ENCODE assay signal across 15 mouse cellular contexts in the genomic region with DNA sequence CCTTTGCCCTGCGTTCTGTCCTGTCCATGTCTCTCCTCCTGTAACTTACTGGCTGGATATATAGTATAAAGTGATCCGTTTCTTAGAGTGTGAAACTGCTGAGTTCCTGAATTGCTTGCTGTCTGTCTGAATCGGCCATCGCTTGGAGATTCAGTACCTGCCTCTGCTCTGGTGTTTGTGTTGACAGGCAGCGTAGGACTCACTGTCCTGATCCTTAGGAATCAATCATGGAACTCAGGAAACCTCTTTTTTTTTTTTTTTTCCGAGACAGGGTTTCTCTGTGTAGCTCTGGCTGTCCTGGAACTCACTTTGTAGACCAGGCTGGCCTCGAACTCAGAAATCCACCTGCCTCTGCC. TPM values are rescaled to one million over a fixed set of nuclear protein-coding genes. Genes with fewer than 3 reads are reported as not detected.
DNase-seq lines count a peak whose midpoint lies in the region; ATAC-seq and TF ChIP-seq lines count a peak whose summit lies in the region.
"Had no signal": no experiment of that assay in that cellular context is flagged by ENCODE, and none has a peak within 500 bp of the region (broad histone marks: within the 10 kb centered on the region; RNA-seq: fewer than 3 reads in every experiment).

No protein-coding gene starts in this region.

- 23% methylated on average over 7 of the region's 7 CpGs for WGBS in heart, embryonic 10.5 days
- 61% methylated on average over 7 of the region's 7 CpGs for WGBS in kidney, adult 2 months
- 59% methylated on average over 7 of the region's 7 CpGs for WGBS in liver, embryonic 13.5 days (ENCODE audit: insufficient replicate concordance)

- H3K9me3 ChIP-seq in heart, embryonic 10.5 days, result no peaks in the 10 kb centered on the region
- no peaks in the 10 kb centered on the region for H3K9me3 ChIP-seq in ES-Bruce4 (replicated peaks; ENCODE audit: control insufficient read depth, insufficient read depth, low read length, poor library complexity, severe bottlenecking)
- no peaks in the 10 kb centered on the region for H3K9me3 ChIP-seq in liver, embryonic 13.5 days (replicated peaks)

- no peak for TF ChIP-seq EP300 in ES-Bruce4 (IDR thresholded peaks at IDR 0.05; ENCODE audit: insufficient read depth, low read depth, low read length)

- TF ChIP-seq CTCF in kidney, adult 2 months (conservative IDR thresholded peaks at IDR 0.05; ENCODE audit: insufficient read depth, insufficient read length, low read depth, low read length), result no peak
- no peak for TF ChIP-seq CTCF in ES-Bruce4 (IDR thresholded peaks at IDR 0.05; ENCODE audit: low read depth, low read length)
- TF ChIP-seq CTCF in left cerebral cortex, adult 2 months (IDR thresholded peaks at IDR 0.05), result no peak

- DNase-seq in heart, embryonic 10.5 days (ENCODE audit: low spot score), result no peak
- no peak for DNase-seq in heart, adult 9 months (ENCODE audit: low spot score in 2 of 2)
- no peak for DNase-seq in kidney, adult 2 months
- DNase-seq in kidney, postnatal 4 days, result no peak
- DNase-seq in liver, embryonic 13.5 days, result no peak
- DNase-seq in cerebellum, postnatal 25 days, result no peak
- DNase-seq in left cerebral cortex, adult 2 months (ENCODE audit: extremely low spot score in 1 of 2, low spot score in 2 of 2), result no peak
- DNase-seq: adrenal gland, postnatal 14 days; cerebellum, adult 9-10 months; gastrocnemius, postnatal 36 days had no signal

- H3K4me1 ChIP-seq in heart, embryonic 10.5 days, result peaks cover 40% of the 10 kb centered on the region
- peaks cover 19% of the 10 kb centered on the region; the same call in 1 of the 2 replicates for H3K4me1 ChIP-seq in kidney, adult 2 months (ENCODE audit: control insufficient read depth, insufficient read depth, low read length)
- H3K4me1 ChIP-seq in ES-Bruce4 (ENCODE audit: control insufficient read depth, insufficient read depth, low read length), result peaks cover 2% of the 10 kb centered on the region
- peaks cover 33% of the 10 kb centered on the region for H3K4me1 ChIP-seq in liver, embryonic 13.5 days (replicated peaks)

- H3K9ac ChIP-seq in ES-Bruce4 (ENCODE audit: low read depth, poor library complexity, severe bottlenecking), result no peak overlapping the region
- no peak overlapping the region for H3K9ac ChIP-seq in liver, embryonic 13.5 days
- H3K9ac ChIP-seq: limb, embryonic 13.5 days had no signal

- no peaks in the 10 kb centered on the region; the same call in 1 of the 2 replicates for H3K36me3 ChIP-seq in heart, embryonic 10.5 days
- no peaks in the 10 kb centered on the region for H3K36me3 ChIP-seq in kidney, adult 2 months (ENCODE audit: control insufficient read depth, insufficient read depth, low read length)
- H3K36me3 ChIP-seq in ES-Bruce4 (ENCODE audit: control insufficient read depth, insufficient read depth, low read length, poor library complexity, severe bottlenecking), result no peaks in the 10 kb centered on the region
- H3K36me3 ChIP-seq in liver, embryonic 13.5 days, result no peaks in the 10 kb centered on the region
- H3K36me3 ChIP-seq: limb, embryonic 13.5 days had no signal

- no peak for ATAC-seq in liver, embryonic 13.5 days (ENCODE audit: low read depth)
- ATAC-seq: hindbrain, postnatal 0 days had no signal

- no peaks in the 10 kb centered on the region for H3K27me3 ChIP-seq in heart, embryonic 10.5 days (ENCODE audit: insufficient read depth, poor library complexity, severe bottlenecking)
- no peaks in the 10 kb centered on the region for H3K27me3 ChIP-seq in kidney, adult 2 months (replicated peaks; ENCODE audit: control insufficient read depth, insufficient read depth, low read length)
- no peaks in the 10 kb centered on the region for H3K27me3 ChIP-seq in ES-Bruce4 (ENCODE audit: control insufficient read depth, insufficient read depth, low read length, poor library complexity, severe bottlenecking)
- peaks cover 11% of the 10 kb centered on the region; the same call in 1 of the 2 replicates for H3K27me3 ChIP-seq in liver, embryonic 13.5 days
- H3K27me3 ChIP-seq: limb, embryonic 13.5 days had no signal

- peak overlapping the region; percentile 48 for H3K4me2 ChIP-seq in liver, embryonic 13.5 days
- H3K4me2 ChIP-seq: limb, embryonic 13.5 days had no signal

- TF ChIP-seq POLR2A in kidney, adult 2 months (IDR thresholded peaks at IDR 0.05; ENCODE audit: low read depth, low read length), result no peak
- no peak for TF ChIP-seq POLR2A in ES-Bruce4 (IDR thresholded peaks at IDR 0.05; ENCODE audit: insufficient read depth, low read length)

- peak overlapping the region; percentile 83 for H3K27ac ChIP-seq in heart, embryonic 10.5 days
- peak overlapping the region; percentile 54 for H3K27ac ChIP-seq in kidney, adult 2 months (ENCODE audit: insufficient read depth, low read depth, low read length)
- H3K27ac ChIP-seq in ES-Bruce4 (ENCODE audit: insufficient read depth, low read length), result peak overlapping the region; percentile 35; the same call in 1 of the 2 replicates
- H3K27ac ChIP-seq in liver, embryonic 13.5 days, result peak overlapping the region; percentile 73
- no peak overlapping the region for H3K27ac ChIP-seq in left cerebral cortex, adult 2 months
- H3K27ac ChIP-seq: hindbrain, postnatal 0 days; limb, embryonic 13.5 days had no signal

- intact Hi-C loops in left cerebral cortex, adult 2 months (cut with DNase I), result no loop called here

- H3K4me3 ChIP-seq in heart, embryonic 10.5 days, result peak overlapping the region; percentile 10; the same call in 1 of the 2 replicates
- no peak overlapping the region for H3K4me3 ChIP-seq in kidney, adult 2 months (ENCODE audit: insufficient read depth, low read depth, low read length)
- peak overlapping the region; percentile 16; the same call in 1 of the 2 replicates for H3K4me3 ChIP-seq in ES-Bruce4 (ENCODE audit: low read depth, low read length)
- H3K4me3 ChIP-seq in liver, embryonic 13.5 days (replicated peaks), result no peak overlapping the region
- H3K4me3 ChIP-seq in left cerebral cortex, adult 2 months, result no peak overlapping the region
- H3K4me3 ChIP-seq: limb, embryonic 13.5 days had no signal

RNA-seq across cellular contexts. Expression of gene Eef1a1, which starts 17.7 kb away (rescaled TPM):
- 2,877 and 3,185 TPM in 2 replicates for polyA plus RNA-seq in heart, embryonic 10.5 days (2016; fragmentation: Nextera tagmentation; extraction: Ambion mirVana)
- polyA plus RNA-seq in kidney, adult 2 months (2012; rRNA removed), result 4,503 and 4,540 TPM in 2 replicates
- polyA plus RNA-seq in ES-Bruce4 (2011; ENCODE audit: insufficient read depth, insufficient read length, low read depth, missing spikeins), result 19,892 and 21,149 TPM in 2 replicates
- 2,607 and 2,711 TPM in 2 replicates for polyA plus RNA-seq in liver, embryonic 13.5 days (2015; fragmentation: Nextera tagmentation; extraction: Ambion mirVana)
- 1,000 to 10,000 TPM; 2,077 to 2,174 TPM for total RNA-seq in left cerebral cortex, adult 2 months (2021)

RNA-seq across cellular contexts. Expression of gene Gm17324, which starts 58.1 kb away (rescaled TPM):
- 0.89 and 1.1 TPM in 2 replicates for polyA plus RNA-seq in heart, embryonic 10.5 days (2016; fragmentation: Nextera tagmentation; extraction: Ambion mirVana)
- 0.08 TPM in 1 of 2 replicates, not detected in the other for polyA plus RNA-seq in kidney, adult 2 months (2012; rRNA removed)
- not detected in 2 replicates for polyA plus RNA-seq in ES-Bruce4 (2011; ENCODE audit: insufficient read depth, insufficient read length, low read depth, missing spikeins)
- 0.33 and 0.64 TPM in 2 replicates for polyA plus RNA-seq in liver, embryonic 13.5 days (2015; fragmentation: Nextera tagmentation; extraction: Ambion mirVana)
- total RNA-seq in left cerebral cortex, adult 2 months (2021), result under 1 TPM; 0.63 to 0.65 TPM
- total RNA-seq: adrenal gland, postnatal 14 days; gastrocnemius, postnatal 36 days; monocyte, adult 5-6 weeks had no signal
- polyA plus RNA-seq: small intestine, adult 2 months had no signal

RNA-seq across cellular contexts. Expression of gene Mto1, which starts 58.7 kb away (rescaled TPM):
- polyA plus RNA-seq in heart, embryonic 10.5 days (2016; fragmentation: Nextera tagmentation; extraction: Ambion mirVana), result 28.1 and 30.3 TPM in 2 replicates
- 21.0 and 23.4 TPM in 2 replicates for polyA plus RNA-seq in kidney, adult 2 months (2012; rRNA removed)
- polyA plus RNA-seq in ES-Bruce4 (2011; ENCODE audit: insufficient read depth, insufficient read length, low read depth, missing spikeins), result 23.1 and 26.2 TPM in 2 replicates
- 23.4 and 25.9 TPM in 2 replicates for polyA plus RNA-seq in liver, embryonic 13.5 days (2015; fragmentation: Nextera tagmentation; extraction: Ambion mirVana)
- total RNA-seq in left cerebral cortex, adult 2 months (2021), result 10 to 100 TPM; 24.6 to 27.3 TPM

Comparison
In these comparisons a context has a peak if more than half of its experiments do, and no peak if none do; other contexts are left out.
1. H3K4me3 ChIP-seq: peak in heart, embryonic 10.5 days (single experiment) and ES-Bruce4 (single experiment); none in kidney, adult 2 months (single experiment), liver, embryonic 13.5 days (single experiment) and left cerebral cortex, adult 2 months (single experiment).